Mouse (Mus musculus) retina, adult 2 months (tissue): ENCODE data around the gene Mkrn2.
"Not testable (repeated sequence)": the region's sequence is repeated elsewhere in the genome, so short reads cannot be mapped to it uniquely, and the experiment has no call there.

Experiments
- DNase-seq: peaks from one replicate; pipeline ENCODE4 v3.0.0-alpha.2; 2012; ENCODE audit warnings: low read depth, low spot score

Mkrn2 gene

GRCm38 (mm10) chr6:115607429-115607828 lies 5.7 kb downstream of the Mkrn2 start:
- DNase-seq: no peak

- no peak for DNase-seq
These were observed 7.4 kb downstream of the Mkrn2 start for GRCm38 (mm10) chr6:115609121-115609520.

- DNase-seq: no peak
These were observed 8.6 kb downstream of the Mkrn2 start for GRCm38 (mm10) chr6:115610301-115610700.

GRCm38 (mm10) chr6:115613793-115614192 lies 12.1 kb downstream of the Mkrn2 start:
- DNase-seq: no peak

- no peak for DNase-seq
These were observed 14.3 kb downstream of the Mkrn2 start for GRCm38 (mm10) chr6:115615983-115616382.

GRCm38 (mm10) chr6:115619818-115620217 lies 18.1 kb downstream of the Mkrn2 start:
- DNase-seq: no peak

GRCm38 (mm10) chr6:115620942-115621341 lies 19.2 kb downstream of the Mkrn2 start:
- DNase-seq: no peak

GRCm38 (mm10) chr6:115626121-115626520 lies 24.4 kb downstream of the Mkrn2 start:
- no peak for DNase-seq

- DNase-seq: no peak
These were observed 29.5 kb downstream of the Mkrn2 start for GRCm38 (mm10) chr6:115631056-115631795.

- DNase-seq: no peak
These were observed 32.3 kb downstream of the Mkrn2 start for GRCm38 (mm10) chr6:115634015-115634414.

- not testable (repeated sequence) for DNase-seq
These were observed 36.5 kb downstream of the Mkrn2 start for GRCm38 (mm10) chr6:115638188-115638587.

GRCm38 (mm10) chr6:115643315-115643714 lies 41.6 kb downstream of the Mkrn2 start:
- no peak for DNase-seq

- DNase-seq: no peak
These were observed 48.2 kb downstream of the Mkrn2 start for GRCm38 (mm10) chr6:115649792-115650365.

GRCm38 (mm10) chr6:115650476-115651427 lies 49.0 kb downstream of the Mkrn2 start:
- no peak for DNase-seq

GRCm38 (mm10) chr6:115651719-115652118 lies 50.0 kb downstream of the Mkrn2 start:
- no peak for DNase-seq

GRCm38 (mm10) chr6:115653939-115654338 lies 52.2 kb downstream of the Mkrn2 start:
- no peak for DNase-seq

GRCm38 (mm10) chr6:115658802-115659201 lies 57.1 kb downstream of the Mkrn2 start:
- no peak for DNase-seq

GRCm38 (mm10) chr6:115664268-115664667 lies 62.6 kb downstream of the Mkrn2 start:
- no peak for DNase-seq

- DNase-seq: no peak
These were observed 64.9 kb downstream of the Mkrn2 start for GRCm38 (mm10) chr6:115666641-115667040.
